In genomic region chr1:170416206-170416605, GRCm38 (mm10) we compare ENCODE assay signal across 22 mouse cellular contexts.
DNase-seq lines count a peak whose midpoint lies in the region; ATAC-seq and TF ChIP-seq lines count a peak whose summit lies in the region.
"Had no signal": no experiment of that assay in that cellular context is flagged by ENCODE, and none has a peak within 500 bp of the region (broad histone marks: within the 10 kb centered on the region; RNA-seq: fewer than 3 reads in every experiment).

No protein-coding gene starts in this region.

- no peak for TF ChIP-seq CTCF in Patski (IDR thresholded peaks at IDR 0.05)

- CTCF ChIA-PET in Patski (lab: Charles Lee), result interaction anchor here (1.3 to 2.8 kb wide), 2 partner anchors 14 to 196 kb away, joined by 5 to 12 read pairs; no protein-coding TSS in a partner anchor

- ATAC-seq in midbrain, embryonic 11.5 days (ENCODE audit: low FRiP score), result no peak
- ATAC-seq in midbrain, embryonic 13.5 days, result no peak
- peak; percentile 88 for ATAC-seq in Patski
- ATAC-seq: activated CD4-positive, CD25-positive, alpha-beta regulatory T cell, adult 4 months; CD4-positive, CD25-positive, alpha-beta regulatory T cell, adult 4 months had no signal

- POLR2A ChIA-PET in Patski (lab: Charles Lee), result no interaction called here

- peak; percentile 18 for DNase-seq in embryo, embryonic 10 days (ENCODE audit: low spot score)
- DNase-seq in embryo, embryonic 11 days, result no peak
- peak; percentile 91 for DNase-seq in midbrain, embryonic 11.5 days (ENCODE audit: low spot score, missing footprints)
- peak; percentile 74 for DNase-seq in Muller cell, postnatal 12 days (ENCODE audit: inconsistent ontology term)
- DNase-seq in Patski (ENCODE audit: low read depth, low spot score), result peak; percentile 80
- DNase-seq in cerebellum, postnatal 10 days, result no peak
- no peak for DNase-seq in ovary, postnatal 10 days (ENCODE audit: low spot score)
- DNase-seq: adrenal gland, adult 2 months; adrenal gland, adult 8-10 months; adrenal gland, postnatal 10 days; adrenal gland, postnatal 14 days; adrenal gland, postnatal 25 days; adrenal gland, postnatal 36 days; B cell, adult 2 months; cerebellum, adult 11 months; cerebellum, adult 11-12 months; cerebellum, adult 18-20 months; cerebellum, adult 2 months had no signal

- no peak overlapping the region for H3K4me3 ChIP-seq in midbrain, embryonic 11.5 days (ENCODE audit: low read depth, low read length)
- no peak overlapping the region for H3K4me3 ChIP-seq in midbrain, embryonic 13.5 days (replicated peaks)

- no peaks in the 10 kb centered on the region for H3K27me3 ChIP-seq in midbrain, embryonic 11.5 days (ENCODE audit: control insufficient read depth, insufficient read depth, low read length)
- H3K27me3 ChIP-seq in midbrain, embryonic 13.5 days, result peaks cover 23% of the 10 kb centered on the region
- H3K27me3 ChIP-seq in Patski, result no peaks in the 10 kb centered on the region

- 45% methylated on average over 6 of the region's 6 CpGs for whole genome bisulfite sequencing in midbrain, embryonic 11.5 days
- WGBS in midbrain, embryonic 13.5 days, result 29% methylated on average over 6 of the region's 6 CpGs

- no peaks in the 10 kb centered on the region for H3K36me3 ChIP-seq in midbrain, embryonic 11.5 days (ENCODE audit: control insufficient read depth, insufficient read depth, low read length)
- H3K36me3 ChIP-seq in midbrain, embryonic 13.5 days, result no peaks in the 10 kb centered on the region
- H3K36me3 ChIP-seq: G1E had no signal

- peaks cover 8% of the 10 kb centered on the region; the same call in 1 of the 2 replicates for H3K4me1 ChIP-seq in midbrain, embryonic 11.5 days (ENCODE audit: control insufficient read depth, insufficient read depth, low read length)
- H3K4me1 ChIP-seq in midbrain, embryonic 13.5 days (replicated peaks), result peaks cover 15% of the 10 kb centered on the region

- no peak overlapping the region for H3K4me2 ChIP-seq in midbrain, embryonic 11.5 days
- no peak overlapping the region for H3K4me2 ChIP-seq in midbrain, embryonic 13.5 days (replicated peaks)

- no peak overlapping the region for H3K27ac ChIP-seq in midbrain, embryonic 11.5 days (ENCODE audit: low read depth, low read length)
- no peak overlapping the region for H3K27ac ChIP-seq in midbrain, embryonic 13.5 days

- H3K9ac ChIP-seq in midbrain, embryonic 11.5 days (ENCODE audit: low read length), result no peak overlapping the region
- no peak overlapping the region for H3K9ac ChIP-seq in midbrain, embryonic 13.5 days (replicated peaks)

- in situ Hi-C loops in Patski (cut with MboI; ENCODE audit: low pct_unique_long_range_greater_than_20kb), result no loop called here

- no peaks in the 10 kb centered on the region for H3K9me3 ChIP-seq in midbrain, embryonic 11.5 days (ENCODE audit: control insufficient read depth, low read length)
- no peaks in the 10 kb centered on the region for H3K9me3 ChIP-seq in midbrain, embryonic 13.5 days
- H3K9me3 ChIP-seq: G1E had no signal

Comparison
In these comparisons a context has a peak if more than half of its experiments do, and no peak if none do; other contexts are left out.
1. DNase-seq: peak in embryo, embryonic 10 days (single experiment), midbrain, embryonic 11.5 days (single experiment), Muller cell, postnatal 12 days (single experiment) and Patski (single experiment); none in embryo, embryonic 11 days (single experiment), cerebellum, postnatal 10 days (0 of 2) and ovary, postnatal 10 days (single experiment).